Mouse (Mus musculus) cerebellum, adult 8-10 months (tissue): ENCODE data around the gene Tshb.

Source experiments
- DNase-seq: peaks from one replicate; pipeline ENCODE4 v3.0.0; 2022

The Tshb gene

GRCm38 (mm10) chr3:102782618-102783017 is at the start of gene Tshb:
TSS of gene Tshb (minus strand) at chr3:102782718.
- DNase-seq: no peak

- DNase-seq: peak; percentile 67
Observed at GRCm38 (mm10) chr3:102803937-102804336, 21.4 kb upstream of the Tshb start.

- DNase-seq: no peak
Observed at GRCm38 (mm10) chr3:102787369-102787768, 4.9 kb upstream of the Tshb start.

- peak; percentile 53 for DNase-seq
Observed at GRCm38 (mm10) chr3:102773018-102773417, 9.5 kb downstream of the Tshb start.

GRCm38 (mm10) chr3:102764850-102765249 is 17.7 kb downstream of the Tshb start:
- DNase-seq: no peak

GRCm38 (mm10) chr3:102763713-102764400 is 18.7 kb downstream of the Tshb start:
- peak; percentile 59 for DNase-seq

- no peak for DNase-seq
Observed at GRCm38 (mm10) chr3:102762388-102762787, 20.1 kb downstream of the Tshb start.

GRCm38 (mm10) chr3:102760236-102760635 is 22.3 kb downstream of the Tshb start:
- no peak for DNase-seq

- no peak for DNase-seq
Observed at GRCm38 (mm10) chr3:102757019-102757418, 25.5 kb downstream of the Tshb start.

GRCm38 (mm10) chr3:102755801-102756200 is 26.7 kb downstream of the Tshb start:
- no peak for DNase-seq

DNA sequence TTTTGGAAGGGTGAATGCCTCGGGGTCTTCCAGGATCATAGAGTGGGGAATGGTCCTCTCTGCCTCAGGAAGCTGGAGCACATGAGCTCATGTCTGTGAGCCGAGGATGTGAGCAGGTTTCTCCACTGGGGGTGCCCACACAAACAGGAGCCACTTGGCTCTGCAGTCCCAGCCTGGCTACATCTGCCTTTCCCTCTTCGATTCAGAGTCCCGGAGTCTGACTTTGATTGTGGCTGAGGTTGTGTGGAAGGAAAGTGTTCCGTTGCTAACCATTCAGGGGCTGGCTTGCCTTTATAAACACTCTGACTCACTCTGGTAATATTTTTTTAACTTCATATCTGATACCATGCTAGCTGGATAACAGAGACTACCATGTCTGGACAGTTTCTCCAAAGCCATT is 30.1 kb downstream of the Tshb start:
- DNase-seq: no peak

DNA sequence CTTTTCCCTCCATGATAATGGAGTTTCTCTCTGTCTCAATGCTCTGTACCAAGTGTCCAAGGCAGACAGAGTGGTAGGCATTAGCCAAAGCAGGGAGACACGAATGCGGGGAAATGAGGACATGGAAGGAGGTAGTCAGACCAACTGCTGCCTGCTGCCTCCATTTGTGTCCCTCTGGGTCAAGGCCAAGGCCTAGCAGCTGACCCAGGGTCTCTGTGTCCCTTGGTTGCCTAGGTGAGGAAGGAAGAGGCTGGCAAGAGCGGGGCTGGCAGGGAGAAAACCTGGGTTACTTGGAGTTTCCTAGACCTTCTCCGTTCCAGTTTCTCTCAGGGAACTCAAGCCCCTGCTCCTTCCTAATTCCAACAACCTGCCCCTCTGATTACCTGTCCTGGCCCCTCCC is 30.5 kb downstream of the Tshb start:
- DNase-seq: no peak

GRCm38 (mm10) chr3:102751536-102751935 is 31.0 kb downstream of the Tshb start:
- DNase-seq: no peak

GRCm38 (mm10) chr3:102751136-102751535 is 31.4 kb downstream of the Tshb start:
- no peak for DNase-seq

- DNase-seq: no peak
Observed at GRCm38 (mm10) chr3:102748686-102749085, 33.8 kb downstream of the Tshb start.

DNA sequence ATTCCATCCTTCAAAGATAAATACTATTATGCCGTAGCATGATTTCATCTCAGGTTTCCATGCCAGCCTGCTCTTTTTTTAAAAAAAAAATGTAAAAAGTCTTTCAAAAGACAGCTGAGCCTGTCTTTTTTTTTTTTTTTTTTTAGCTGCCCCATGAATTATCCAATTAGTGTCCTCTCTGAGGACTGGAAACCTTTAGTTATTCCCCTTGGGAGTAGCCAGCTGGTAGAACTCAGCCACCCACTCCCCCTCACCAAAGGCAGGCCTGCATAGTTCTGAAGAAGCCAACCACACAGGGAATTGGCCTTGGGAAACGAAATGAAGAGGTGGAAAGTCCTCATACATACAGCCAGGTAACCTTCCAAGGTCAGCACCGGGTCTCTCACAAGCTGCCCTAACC is 34.5 kb downstream of the Tshb start:
- no peak for DNase-seq

DNA sequence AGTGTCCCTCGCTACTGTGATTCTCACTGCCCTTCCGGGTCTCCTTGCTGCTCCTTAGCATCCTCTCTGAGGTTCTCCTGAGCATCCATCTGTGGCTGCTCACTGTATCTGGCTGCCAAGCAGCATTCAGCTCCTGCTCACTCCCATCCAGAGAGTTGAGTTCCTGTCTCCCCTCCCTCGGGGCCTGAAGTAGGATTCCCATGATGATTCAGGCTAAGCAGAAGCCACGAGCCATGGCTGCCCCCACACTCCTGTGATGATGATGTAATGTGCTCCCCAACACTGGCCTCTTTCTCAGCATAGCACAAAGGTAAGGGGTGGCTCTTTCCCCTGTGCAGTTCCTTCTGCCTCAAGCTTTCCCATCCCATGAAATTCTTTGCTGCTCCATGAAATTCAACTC is 36.3 kb downstream of the Tshb start:
- DNase-seq: no peak

- DNase-seq: no peak
Observed at GRCm38 (mm10) chr3:102744657-102745056, 37.9 kb downstream of the Tshb start.

DNA sequence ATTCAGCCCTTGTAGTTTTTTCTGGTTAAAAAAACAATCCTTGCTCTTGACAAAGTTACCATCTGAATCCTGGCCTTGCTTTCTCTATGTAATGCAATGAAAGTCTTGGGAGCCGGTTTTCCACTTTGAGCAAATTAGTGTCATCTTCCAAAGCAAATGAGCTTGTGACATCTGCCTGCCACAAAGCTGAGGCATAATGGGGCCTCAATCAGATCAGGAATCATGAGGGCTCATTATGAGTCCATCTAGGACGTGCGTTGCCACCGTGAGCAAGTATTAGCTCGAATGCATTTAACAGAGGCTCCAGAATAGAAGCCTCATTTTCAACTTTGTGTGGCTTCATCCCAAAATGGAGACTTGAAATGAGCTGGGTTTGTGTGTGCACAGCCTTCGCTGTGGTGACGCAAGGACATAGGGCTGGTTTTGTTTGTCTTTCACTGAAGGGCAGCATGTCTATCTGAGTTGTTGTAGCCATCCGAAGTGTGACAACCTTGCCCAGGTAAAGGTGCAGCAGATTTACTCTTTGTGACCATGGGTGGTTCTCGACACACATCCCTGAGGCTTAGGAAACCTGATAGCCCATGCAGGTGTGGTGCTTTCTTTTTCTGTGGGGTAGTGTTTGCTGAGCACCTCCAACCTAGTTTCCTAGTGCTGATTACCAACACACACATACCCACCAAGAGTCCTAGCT is 38.6 kb downstream of the Tshb start:
- no peak for DNase-seq

GRCm38 (mm10) chr3:102743202-102743601 is 39.3 kb downstream of the Tshb start:
- no peak for DNase-seq

GRCm38 (mm10) chr3:102742725-102743124 is 39.8 kb downstream of the Tshb start:
- DNase-seq: no peak

GRCm38 (mm10) chr3:102738926-102739325 is 43.6 kb downstream of the Tshb start:
- no peak for DNase-seq

DNA sequence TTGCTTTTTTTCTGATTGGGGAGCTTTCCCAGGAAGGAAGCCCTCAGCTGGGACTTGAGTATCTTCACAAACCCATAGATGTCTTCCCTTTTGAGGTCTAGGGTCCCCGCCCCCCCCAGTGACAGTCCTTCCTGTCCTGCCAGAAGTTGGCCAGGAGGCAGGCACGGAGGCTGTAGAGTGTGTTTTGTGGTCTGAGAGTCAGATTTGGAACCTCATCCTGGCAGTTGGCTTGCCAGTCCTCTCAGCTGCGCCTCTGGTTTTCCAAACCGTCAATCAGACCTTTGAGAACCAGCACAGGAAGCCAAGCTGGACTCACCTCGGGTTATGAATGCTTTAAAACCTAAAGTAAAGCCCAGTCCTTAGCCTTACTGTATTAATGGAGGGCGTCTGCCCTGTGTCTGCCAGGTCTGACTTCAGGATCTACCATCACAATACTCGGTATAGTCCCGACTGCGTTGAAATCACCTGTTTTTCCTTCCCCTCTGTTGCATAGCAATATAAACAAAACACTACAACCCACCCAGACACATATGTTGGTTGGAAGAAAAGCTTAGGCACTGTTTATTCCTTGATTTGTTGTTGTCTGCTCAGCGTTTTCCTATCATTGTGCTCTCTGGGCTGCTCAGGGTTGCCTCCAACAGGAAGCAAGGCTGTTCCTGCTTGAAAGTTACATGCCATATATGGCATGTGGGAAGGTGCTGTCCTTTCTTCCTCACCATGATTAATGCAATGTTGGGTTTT is 44.2 kb downstream of the Tshb start:
- DNase-seq: no peak

DNA sequence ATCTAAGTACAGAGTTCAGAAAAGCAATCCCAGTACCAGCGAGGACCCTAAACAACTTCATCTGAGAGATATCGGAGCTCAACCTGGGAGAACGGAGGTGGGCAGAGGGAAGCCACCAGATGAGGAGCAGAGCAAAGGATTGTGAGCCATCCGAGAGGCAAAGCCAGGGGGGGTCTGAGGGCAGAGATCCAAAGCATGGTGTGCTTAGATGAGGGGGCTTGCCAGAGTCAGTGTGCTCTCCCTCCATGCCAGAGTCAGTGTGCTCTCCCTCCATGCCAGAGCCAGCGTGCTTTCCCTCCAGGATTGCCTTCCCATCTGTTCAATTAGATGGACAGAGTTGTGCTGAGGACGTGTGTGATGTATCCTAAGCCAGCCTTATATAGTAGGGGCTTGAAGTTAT is 45.4 kb downstream of the Tshb start:
- no peak for DNase-seq
